Comparison of ENCODE assay signal across 23 mouse cellular contexts in the genomic region with DNA sequence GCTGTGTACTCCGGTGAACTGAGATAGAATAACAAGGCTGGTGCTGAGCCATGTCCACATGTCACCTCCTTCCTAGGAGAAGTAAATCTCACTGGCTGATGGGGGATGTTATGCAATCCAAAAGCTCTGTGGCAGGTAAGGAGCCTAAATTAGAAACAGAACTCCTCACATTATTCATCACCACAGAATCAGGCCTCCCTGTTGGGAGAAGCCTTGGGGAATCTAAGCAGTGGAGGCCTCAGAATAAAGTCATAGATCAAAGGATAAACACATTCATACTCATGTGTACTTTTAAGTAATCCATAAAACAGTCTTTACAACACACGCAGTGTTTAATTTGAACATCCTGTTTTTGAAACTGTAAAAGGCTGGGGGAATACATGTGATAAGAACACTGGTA.
"Had no signal": no experiment of that assay in that cellular context is flagged by ENCODE, and none has a peak within 500 bp of the region (broad histone marks: within the 10 kb centered on the region; RNA-seq: fewer than 3 reads in every experiment).

No protein-coding gene starts in this region.

- H3K27ac ChIP-seq: layer of hippocampus, adult 2 months; limb, embryonic 13.5 days; liver, embryonic 12.5 days; liver, embryonic 15.5 days; lung, embryonic 15.5 days; midbrain, embryonic 10.5 days; midbrain, embryonic 13.5 days; neural tube, embryonic 13.5 days; stomach, embryonic 15.5 days had no signal

- H3K27me3 ChIP-seq: limb, embryonic 13.5 days; liver, embryonic 12.5 days; liver, embryonic 15.5 days; lung, embryonic 15.5 days; megakaryocyte, embryonic 14.5 days; midbrain, embryonic 13.5 days; neural tube, embryonic 13.5 days; stomach, embryonic 15.5 days had no signal

- H3K4me1 ChIP-seq: liver, embryonic 12.5 days; liver, embryonic 15.5 days; lung, embryonic 15.5 days; megakaryocyte, embryonic 14.5 days; midbrain, embryonic 10.5 days; midbrain, embryonic 13.5 days; neural tube, embryonic 13.5 days; stomach, embryonic 15.5 days had no signal

- H3K36me3 ChIP-seq: limb, embryonic 13.5 days; liver, embryonic 12.5 days; liver, embryonic 15.5 days; lung, embryonic 15.5 days; midbrain, embryonic 10.5 days; midbrain, embryonic 13.5 days; neural tube, embryonic 13.5 days; stomach, embryonic 15.5 days had no signal

- H3K4me3 ChIP-seq: layer of hippocampus, adult 2 months; limb, embryonic 13.5 days; liver, embryonic 12.5 days; liver, embryonic 15.5 days; lung, embryonic 15.5 days; megakaryocyte, embryonic 14.5 days; midbrain, embryonic 10.5 days; midbrain, embryonic 13.5 days; myocyte; neural tube, embryonic 13.5 days; stomach, embryonic 15.5 days had no signal

- H3K9me3 ChIP-seq: liver, embryonic 12.5 days; liver, embryonic 15.5 days; lung, embryonic 15.5 days; megakaryocyte, embryonic 14.5 days; midbrain, embryonic 10.5 days; midbrain, embryonic 13.5 days; stomach, embryonic 15.5 days had no signal

- H3K9ac ChIP-seq: limb, embryonic 13.5 days; liver, embryonic 12.5 days; liver, embryonic 15.5 days; lung, embryonic 15.5 days; midbrain, embryonic 13.5 days; neural tube, embryonic 13.5 days; stomach, embryonic 15.5 days had no signal

- H3K4me2 ChIP-seq: limb, embryonic 13.5 days; liver, embryonic 12.5 days; liver, embryonic 15.5 days; lung, embryonic 15.5 days; midbrain, embryonic 13.5 days; neural tube, embryonic 13.5 days; stomach, embryonic 15.5 days had no signal

- DNase-seq: kidney, adult 9 months; kidney, postnatal 25 days; layer of hippocampus, adult 9-11 months; liver; lung, adult 18-20 months; lung, postnatal 10 days; lung, postnatal 36 days; retina, postnatal 1 day; right cerebral cortex, postnatal 25 days; spleen, adult 18-20 months; thymus, postnatal 36 days had no signal

- ATAC-seq: liver, embryonic 12.5 days; midbrain, embryonic 13.5 days; midbrain, embryonic 16.5 days had no signal
